Mouse (Mus musculus): ENCODE results near the gene Ptcd1. TPM values are rescaled to one million over a fixed set of nuclear protein-coding genes. Genes with fewer than 3 reads are reported as not detected.

Gene Ptcd1
- polyA plus RNA-seq, 1 experiment, result 19.5 TPM

GRCm38 (mm10) chr5:145164710-145165109 is 2.2 kb downstream of the Ptcd1 start:
- H3K36me3 ChIP-seq (ENCODE audit: control insufficient read depth, insufficient read depth, low read length), result peaks cover 2% of the 10 kb centered on the region
- H3K4me3 ChIP-seq (ENCODE audit: control insufficient read depth, low read depth, low read length), result no peak overlapping the region
- no peak for TF ChIP-seq CTCF (IDR thresholded peaks at IDR 0.05; ENCODE audit: control insufficient read depth, insufficient read depth, insufficient replicate concordance, low read depth, low read length)
- TF ChIP-seq POLR2A (IDR thresholded peaks at IDR 0.05; ENCODE audit: control insufficient read depth, low read depth, low read length), result no peak
- no peaks in the 10 kb centered on the region for H3K27me3 ChIP-seq (ENCODE audit: control insufficient read depth, insufficient read depth, low read length)
- H3K27ac ChIP-seq (ENCODE audit: control insufficient read depth, insufficient read depth, low read depth, low read length), result no peak overlapping the region
- H3K4me1 ChIP-seq (ENCODE audit: control insufficient read depth, insufficient read depth, low read length), result peaks cover 14% of the 10 kb centered on the region

GRCm38 (mm10) chr5:145161361-145161760 is 5.5 kb downstream of the Ptcd1 start:
- no peak for TF ChIP-seq CTCF (IDR thresholded peaks at IDR 0.05; ENCODE audit: control insufficient read depth, insufficient read depth, insufficient replicate concordance, low read depth, low read length)
- TF ChIP-seq POLR2A (IDR thresholded peaks at IDR 0.05; ENCODE audit: control insufficient read depth, low read depth, low read length), result no peak
- H3K4me3 ChIP-seq (ENCODE audit: control insufficient read depth, low read depth, low read length), result no peak overlapping the region
- no peaks in the 10 kb centered on the region for H3K27me3 ChIP-seq (ENCODE audit: control insufficient read depth, insufficient read depth, low read length)
- peaks cover 2% of the 10 kb centered on the region for H3K36me3 ChIP-seq (ENCODE audit: control insufficient read depth, insufficient read depth, low read length)
- H3K27ac ChIP-seq (ENCODE audit: control insufficient read depth, insufficient read depth, low read depth, low read length), result no peak overlapping the region
- H3K4me1 ChIP-seq (ENCODE audit: control insufficient read depth, insufficient read depth, low read length), result peaks cover 11% of the 10 kb centered on the region

GRCm38 (mm10) chr5:145152690-145153089 is 14.2 kb downstream of the Ptcd1 start:
- Histone ChIP-seq H3K4me1 (ENCODE audit: control insufficient read depth, insufficient read depth, low read length) (no peaks in the 10 kb centered on the region), H3K27me3 (ENCODE audit: control insufficient read depth, insufficient read depth, low read length) (no peaks in the 10 kb centered on the region), H3K4me3 (ENCODE audit: control insufficient read depth, low read depth, low read length) (no peak overlapping the region), H3K36me3 (ENCODE audit: control insufficient read depth, insufficient read depth, low read length) (peaks cover 3% of the 10 kb centered on the region), H3K27ac (ENCODE audit: control insufficient read depth, insufficient read depth, low read depth, low read length) (no peak overlapping the region)
- TF ChIP-seq CTCF (IDR thresholded peaks at IDR 0.05; ENCODE audit: control insufficient read depth, insufficient read depth, insufficient replicate concordance, low read depth, low read length), result no peak
- TF ChIP-seq POLR2A (IDR thresholded peaks at IDR 0.05; ENCODE audit: control insufficient read depth, low read depth, low read length), result no peak

GRCm38 (mm10) chr5:145149294-145149693 is 17.6 kb downstream of the Ptcd1 start:
- Histone ChIP-seq H3K36me3 (ENCODE audit: control insufficient read depth, insufficient read depth, low read length) (peaks cover 2% of the 10 kb centered on the region), H3K4me3 (ENCODE audit: control insufficient read depth, low read depth, low read length) (no peak overlapping the region), H3K27me3 (ENCODE audit: control insufficient read depth, insufficient read depth, low read length) (no peaks in the 10 kb centered on the region), H3K4me1 (ENCODE audit: control insufficient read depth, insufficient read depth, low read length) (no peaks in the 10 kb centered on the region), H3K27ac (ENCODE audit: control insufficient read depth, insufficient read depth, low read depth, low read length) (no peak overlapping the region)
- no peak for TF ChIP-seq CTCF (IDR thresholded peaks at IDR 0.05; ENCODE audit: control insufficient read depth, insufficient read depth, insufficient replicate concordance, low read depth, low read length)
- no peak for TF ChIP-seq POLR2A (IDR thresholded peaks at IDR 0.05; ENCODE audit: control insufficient read depth, low read depth, low read length)

DNA sequence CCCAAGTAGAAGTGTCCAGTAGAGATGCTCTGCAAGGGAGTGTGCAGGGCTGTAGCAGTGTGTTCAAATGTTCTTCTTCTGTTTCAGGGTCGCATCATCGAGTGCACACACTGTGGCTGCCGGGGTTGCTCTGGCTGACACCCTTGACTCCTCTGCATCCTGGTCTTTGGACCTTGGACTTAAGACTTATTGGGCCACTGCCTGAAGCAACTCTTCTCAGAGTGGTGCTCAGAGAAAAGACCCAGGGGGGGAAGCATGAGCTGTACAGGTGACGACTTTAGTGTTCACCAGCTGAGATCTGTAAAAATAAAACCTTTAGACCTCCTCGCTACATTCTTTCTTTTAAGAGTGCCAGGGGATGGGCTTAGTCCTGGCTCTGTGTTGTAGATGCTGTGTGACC is 19.2 kb downstream of the Ptcd1 start:
- Histone ChIP-seq H3K27ac (ENCODE audit: control insufficient read depth, insufficient read depth, low read depth, low read length) (no peak overlapping the region), H3K36me3 (ENCODE audit: control insufficient read depth, insufficient read depth, low read length) (peaks cover 1% of the 10 kb centered on the region), H3K4me1 (ENCODE audit: control insufficient read depth, insufficient read depth, low read length) (no peaks in the 10 kb centered on the region), H3K4me3 (ENCODE audit: control insufficient read depth, low read depth, low read length) (no peak overlapping the region), H3K27me3 (ENCODE audit: control insufficient read depth, insufficient read depth, low read length) (no peaks in the 10 kb centered on the region)
- TF ChIP-seq CTCF (IDR thresholded peaks at IDR 0.05; ENCODE audit: control insufficient read depth, insufficient read depth, insufficient replicate concordance, low read depth, low read length), result no peak
- TF ChIP-seq POLR2A (IDR thresholded peaks at IDR 0.05; ENCODE audit: control insufficient read depth, low read depth, low read length), result no peak

GRCm38 (mm10) chr5:145140611-145141010 is 26.3 kb downstream of the Ptcd1 start:
- H3K27me3 ChIP-seq (ENCODE audit: control insufficient read depth, insufficient read depth, low read length), result no peaks in the 10 kb centered on the region
- H3K36me3 ChIP-seq (ENCODE audit: control insufficient read depth, insufficient read depth, low read length), result peaks cover 3% of the 10 kb centered on the region
- H3K4me3 ChIP-seq (ENCODE audit: control insufficient read depth, low read depth, low read length), result peak overlapping the region; percentile 100
- no peak for TF ChIP-seq CTCF (IDR thresholded peaks at IDR 0.05; ENCODE audit: control insufficient read depth, insufficient read depth, insufficient replicate concordance, low read depth, low read length)
- no peak for TF ChIP-seq POLR2A (IDR thresholded peaks at IDR 0.05; ENCODE audit: control insufficient read depth, low read depth, low read length)
- no peaks in the 10 kb centered on the region for H3K4me1 ChIP-seq (ENCODE audit: control insufficient read depth, insufficient read depth, low read length)
- peak overlapping the region; percentile 100 for H3K27ac ChIP-seq (ENCODE audit: control insufficient read depth, insufficient read depth, low read depth, low read length)

- no peaks in the 10 kb centered on the region for H3K4me1 ChIP-seq (ENCODE audit: control insufficient read depth, insufficient read depth, low read length)
- TF ChIP-seq CTCF (IDR thresholded peaks at IDR 0.05; ENCODE audit: control insufficient read depth, insufficient read depth, insufficient replicate concordance, low read depth, low read length), result no peak
- peak; percentile 61 for TF ChIP-seq POLR2A (IDR thresholded peaks at IDR 0.05; ENCODE audit: control insufficient read depth, low read depth, low read length)
- peaks cover 3% of the 10 kb centered on the region for H3K36me3 ChIP-seq (ENCODE audit: control insufficient read depth, insufficient read depth, low read length)
- peak within 1 kb of the TSS; percentile 100 for H3K4me3 ChIP-seq (ENCODE audit: control insufficient read depth, low read depth, low read length)
- no peaks in the 10 kb centered on the region for H3K27me3 ChIP-seq (ENCODE audit: control insufficient read depth, insufficient read depth, low read length)
- peak within 1 kb of the TSS; percentile 100 for H3K27ac ChIP-seq (ENCODE audit: control insufficient read depth, insufficient read depth, low read depth, low read length)
These were observed 27.1 kb downstream of the Ptcd1 start, which contains the start of the genes Pdap1 and Bud31 for GRCm38 (mm10) chr5:145139571-145140519. Gene Pdap1, minus strand, starts transcription at chr5:145140238. Gene Bud31, plus strand, starts transcription at chr5:145140362.

All from testis, adult 2 months (tissue).